Mouse (Mus musculus) embryonic facial prominence, embryonic 15.5 days (tissue): ENCODE data around the gene Trim32. TPM values are rescaled to one million over a fixed set of nuclear protein-coding genes. Genes with fewer than 3 reads are reported as not detected.

Experiments
- ATAC-seq: fragments of 200-750 bp; cut with Nextera tagmentation; 2 replicates; pipeline ENCODE4 v1.8.0; 2017; ENCODE audit warnings: low read depth, moderate TSS enrichment; ENCODE audit not compliant: insufficient number of reproducible peaks, low FRiP score, low TSS enrichment
- H3K27ac ChIP-seq: fragments of 300-500 bp; sonication (generic); replicated peaks from 2 replicates; pipeline ENCODE4 v1.5.1; 2015; ENCODE audit warnings: mild to moderate bottlenecking, inconsistent platforms
- H3K27me3 ChIP-seq: fragments of 300-500 bp; sonication (generic); 2 replicates; pipeline ENCODE4 v1.6.1; 2015; ENCODE audit warnings: inconsistent platforms
- H3K36me3 ChIP-seq: fragments of 300-500 bp; sonication (generic); 2 replicates; pipeline ENCODE4 v1.6.1; 2015; ENCODE audit warnings: mild to moderate bottlenecking, inconsistent platforms
- H3K4me1 ChIP-seq: fragments of 300-500 bp; sonication (generic); 2 replicates; pipeline ENCODE4 v1.6.1; 2015; ENCODE audit warnings: inconsistent platforms
- H3K4me2 ChIP-seq: fragments of 300-500 bp; sonication (generic); replicated peaks from 2 replicates; pipeline ENCODE4 v1.6.1; 2015; ENCODE audit warnings: mild to moderate bottlenecking, inconsistent platforms
- H3K4me3 ChIP-seq: fragments of 300-500 bp; sonication (generic); replicated peaks from 2 replicates; pipeline ENCODE4 v1.5.1; 2015; ENCODE audit warnings: mild to moderate bottlenecking, inconsistent platforms
- H3K9ac ChIP-seq: fragments of 300-500 bp; sonication (generic); 2 replicates; pipeline ENCODE4 v1.6.1; 2015; ENCODE audit warnings: inconsistent platforms
- H3K9me3 ChIP-seq: fragments of 300-500 bp; sonication (generic); replicated peaks from 2 replicates; pipeline ENCODE4 v1.6.1; 2016; ENCODE audit warnings: inconsistent platforms
- WGBS: fragments of 180-500 bp; shearing (Covaris S2); methylation state at CpG from one replicate; pipeline ENCODE4 v1.1.7; 2015; 5-methylcytosine and 5-hydroxymethylcytosine counted together
- polyA plus RNA-seq: library from polyadenylated mRNA; unstranded; fragments of >200 nt; fragmentation: Nextera tagmentation; extraction: Ambion mirVana; gene quantifications from 2 replicates; pipeline ENCODE4 v1.2.1, GENCODE M21; 2015

Gene Trim32
- polyA plus RNA-seq, 1 experiment from 2014 or later = 50.1 TPM

DNA sequence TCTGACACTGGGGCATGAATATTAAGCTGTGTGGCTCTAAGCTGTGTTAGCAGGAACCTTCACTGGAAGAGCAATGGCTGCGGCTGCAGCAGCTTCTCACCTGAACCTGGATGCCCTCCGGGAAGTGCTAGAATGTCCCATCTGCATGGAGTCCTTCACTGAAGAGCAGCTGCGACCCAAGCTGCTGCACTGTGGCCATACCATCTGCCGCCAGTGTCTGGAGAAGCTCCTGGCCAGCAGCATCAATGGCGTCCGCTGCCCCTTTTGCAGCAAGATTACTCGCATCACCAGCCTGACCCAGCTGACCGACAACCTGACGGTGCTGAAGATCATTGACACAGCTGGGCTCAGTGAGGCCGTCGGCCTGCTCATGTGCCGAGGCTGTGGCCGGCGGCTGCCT lies 8.3 kb downstream of the Trim32 start:
- 0 out of 2 replicates have a peak, but pooled peaks cover 8% of the 10 kb centered on the region for H3K4me1 ChIP-seq
- WGBS = 98% methylated on average over 14 of the region's 14 CpGs
- no peak for ATAC-seq
- no peaks in the 10 kb centered on the region for H3K27me3 ChIP-seq
- H3K4me2 ChIP-seq = no peak overlapping the region
- H3K27ac ChIP-seq = no peak overlapping the region
- H3K9me3 ChIP-seq = no peaks in the 10 kb centered on the region
- peaks cover 46% of the 10 kb centered on the region for H3K36me3 ChIP-seq
- H3K4me3 ChIP-seq = no peak overlapping the region
- no peak overlapping the region for H3K9ac ChIP-seq

- WGBS = 72% methylated on average over 3 of the region's 3 CpGs
- Histone ChIP-seq H3K4me3 (no peak overlapping the region), H3K27me3 (no peaks in the 10 kb centered on the region), H3K9me3 (no peaks in the 10 kb centered on the region), H3K9ac (no peak overlapping the region), H3K4me2 (no peak overlapping the region), H3K4me1 (no peaks in the 10 kb centered on the region), H3K27ac (no peak overlapping the region), H3K36me3 (peaks cover 28% of the 10 kb centered on the region)
- ATAC-seq = no peak
Measured at GRCm38 (mm10) chr4:65620125-65620524, 15.3 kb downstream of the Trim32 start.

GRCm38 (mm10) chr4:65638231-65638630 lies 33.4 kb downstream of the Trim32 start:
- WGBS = 48% methylated on average over 3 of the region's 3 CpGs
- ATAC-seq = no peak

DNA sequence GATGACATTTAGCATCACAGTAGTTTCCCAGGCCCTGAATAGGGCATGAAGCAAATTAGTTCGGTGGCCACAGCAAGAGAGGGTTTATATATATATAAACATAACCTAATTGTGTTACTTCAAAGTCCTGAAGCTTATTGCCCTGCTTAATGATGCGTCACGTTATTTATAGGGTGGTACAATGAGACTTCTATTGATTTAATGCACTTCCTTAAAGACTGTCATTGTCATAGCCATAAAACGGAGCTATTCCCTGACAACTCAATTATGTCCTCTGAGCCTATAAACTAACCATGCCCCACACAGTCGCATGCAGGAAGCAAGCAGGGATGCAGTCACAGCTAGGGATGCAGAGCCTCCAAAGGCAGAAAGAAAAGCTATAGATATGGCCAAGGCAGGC lies 37.8 kb downstream of the Trim32 start:
- no peaks in the 10 kb centered on the region for H3K27me3 ChIP-seq
- no peak overlapping the region for H3K4me3 ChIP-seq
- no peak overlapping the region for H3K27ac ChIP-seq
- no peaks in the 10 kb centered on the region for H3K4me1 ChIP-seq
- no peak for ATAC-seq
- H3K36me3 ChIP-seq = no peaks in the 10 kb centered on the region
- no peaks in the 10 kb centered on the region for H3K9me3 ChIP-seq
- no peak overlapping the region for H3K9ac ChIP-seq
- WGBS = 77% methylated on average over 5 of the region's 5 CpGs
- no peak overlapping the region for H3K4me2 ChIP-seq

More at GRCm38 (mm10) chr4:65638231-65638630, 33.4 kb downstream of the Trim32 start:
- H3K4me3 ChIP-seq = no peak overlapping the region
- no peaks in the 10 kb centered on the region for H3K4me1 ChIP-seq
- H3K9me3 ChIP-seq = no peaks in the 10 kb centered on the region
- H3K4me2 ChIP-seq = no peak overlapping the region
- H3K36me3 ChIP-seq = no peaks in the 10 kb centered on the region
- no peak overlapping the region for H3K9ac ChIP-seq
- H3K27me3 ChIP-seq = no peaks in the 10 kb centered on the region
- H3K27ac ChIP-seq = no peak overlapping the region

GRCm38 (mm10) chr4:65654723-65655122 lies 49.9 kb downstream of the Trim32 start:
- no peak overlapping the region for H3K4me3 ChIP-seq
- no peak overlapping the region for H3K4me2 ChIP-seq
- H3K27ac ChIP-seq = no peak overlapping the region
- no peaks in the 10 kb centered on the region for H3K4me1 ChIP-seq
- WGBS = 1% methylated on average over 2 of the region's 2 CpGs
- H3K9me3 ChIP-seq = no peaks in the 10 kb centered on the region
- no peaks in the 10 kb centered on the region for H3K36me3 ChIP-seq
- H3K27me3 ChIP-seq = no peaks in the 10 kb centered on the region
- no peak for ATAC-seq
- H3K9ac ChIP-seq = no peak overlapping the region

- WGBS = 36% methylated on average over 6 of the region's 6 CpGs
- Histone ChIP-seq H3K4me3 (no peak overlapping the region), H3K9me3 (no peaks in the 10 kb centered on the region), H3K4me1 (no peaks in the 10 kb centered on the region), H3K9ac (no peak overlapping the region), H3K4me2 (no peak overlapping the region), H3K36me3 (no peaks in the 10 kb centered on the region), H3K27ac (no peak overlapping the region), H3K27me3 (no peaks in the 10 kb centered on the region)
- ATAC-seq = no peak
Measured at GRCm38 (mm10) chr4:65663176-65663575, 58.4 kb downstream of the Trim32 start.
